Comparison of ENCODE assay signal across 11 mouse cellular contexts in genomic region chr6:115989032-115989431, GRCm38 (mm10). TPM values are rescaled to one million over a fixed set of nuclear protein-coding genes. Genes with fewer than 3 reads are reported as not detected.
DNase-seq lines count a peak whose midpoint lies in the region; ATAC-seq and TF ChIP-seq lines count a peak whose summit lies in the region.
"Had no signal": no experiment of that assay in that cellular context is flagged by ENCODE, and none has a peak within 500 bp of the region (broad histone marks: within the 10 kb centered on the region; RNA-seq: fewer than 3 reads in every experiment).

No protein-coding gene starts in this region.

- 69% methylated on average over 5 of the region's 5 CpGs for WGBS in forebrain, embryonic 13.5 days
- WGBS in forebrain, embryonic 12.5 days: 79% methylated on average over 5 of the region's 5 CpGs
- 78% methylated on average over 5 of the region's 5 CpGs for WGBS in heart, embryonic 15.5 days

- DNase-seq in layer of hippocampus, adult 2 months (ENCODE audit: low spot score in 2 of 2): no peak
- DNase-seq in layer of hippocampus, adult 11-12 months (ENCODE audit: low spot score): no peak
- peak; percentile 61 for DNase-seq in A20 (ENCODE audit: low read depth, low spot score)
- no peak for DNase-seq in right cerebral cortex, postnatal 4 days

- no peaks in the 10 kb centered on the region for H3K36me3 ChIP-seq in forebrain, embryonic 13.5 days (ENCODE audit: poor library complexity, severe bottlenecking)
- no peaks in the 10 kb centered on the region for H3K36me3 ChIP-seq in forebrain, embryonic 12.5 days (replicated peaks)
- no peaks in the 10 kb centered on the region for H3K36me3 ChIP-seq in heart, embryonic 15.5 days

- no peak overlapping the region for H3K27ac ChIP-seq in forebrain, embryonic 13.5 days
- H3K27ac ChIP-seq in forebrain, embryonic 12.5 days: no peak overlapping the region
- 0 out of 2 replicates have a peak overlapping the region, but pooled peaks have one; percentile 8 for H3K27ac ChIP-seq in layer of hippocampus, adult 2 months
- no peak overlapping the region for H3K27ac ChIP-seq in heart, embryonic 15.5 days

- peak overlapping the region; percentile 85; the same call in 1 of the 2 replicates for H3K4me2 ChIP-seq in forebrain, embryonic 13.5 days
- no peak overlapping the region for H3K4me2 ChIP-seq in forebrain, embryonic 12.5 days
- peak overlapping the region; percentile 83 for H3K4me2 ChIP-seq in heart, embryonic 15.5 days

- H3K9ac ChIP-seq in forebrain, embryonic 13.5 days: no peak overlapping the region
- no peak overlapping the region for H3K9ac ChIP-seq in forebrain, embryonic 12.5 days
- H3K9ac ChIP-seq in heart, embryonic 15.5 days: peak overlapping the region; percentile 34

- H3K4me1 ChIP-seq in forebrain, embryonic 13.5 days: peaks cover 56% of the 10 kb centered on the region
- peaks cover 51% of the 10 kb centered on the region for H3K4me1 ChIP-seq in forebrain, embryonic 12.5 days
- peaks cover 68% of the 10 kb centered on the region for H3K4me1 ChIP-seq in heart, embryonic 15.5 days (replicated peaks)

- ATAC-seq in forebrain, embryonic 13.5 days: no peak
- ATAC-seq in forebrain, embryonic 12.5 days (ENCODE audit: low FRiP score): no peak
- no peak for ATAC-seq in heart, embryonic 15.5 days (replicated peaks; ENCODE audit: insufficient number of reproducible peaks, insufficient read depth, low FRiP score, low read depth)
- no peak for ATAC-seq in activated CD4-positive, CD25-positive, alpha-beta regulatory T cell, adult 4 months

- H3K9me3 ChIP-seq in forebrain, embryonic 13.5 days (replicated peaks): no peaks in the 10 kb centered on the region
- no peaks in the 10 kb centered on the region for H3K9me3 ChIP-seq in forebrain, embryonic 12.5 days
- H3K9me3 ChIP-seq in heart, embryonic 15.5 days (replicated peaks): no peaks in the 10 kb centered on the region

- no peak for TF ChIP-seq CTCF in layer of hippocampus, adult 2 months (conservative IDR thresholded peaks at IDR 0.05)

- H3K4me3 ChIP-seq in forebrain, embryonic 13.5 days: no peak overlapping the region
- no peak overlapping the region for H3K4me3 ChIP-seq in forebrain, embryonic 12.5 days (replicated peaks)
- H3K4me3 ChIP-seq in layer of hippocampus, adult 2 months: no peak overlapping the region
- peak overlapping the region; percentile 64 for H3K4me3 ChIP-seq in heart, embryonic 15.5 days

- peaks cover 37% of the 10 kb centered on the region for H3K27me3 ChIP-seq in forebrain, embryonic 13.5 days
- peaks cover 50% of the 10 kb centered on the region for H3K27me3 ChIP-seq in forebrain, embryonic 12.5 days
- H3K27me3 ChIP-seq in heart, embryonic 15.5 days: peaks cover 20% of the 10 kb centered on the region

RNA-seq across cellular contexts. Expression of gene Plxnd1, which starts 5.8 kb away (rescaled TPM):
- polyA plus RNA-seq in forebrain, embryonic 13.5 days (2015; fragmentation: Nextera tagmentation; extraction: Ambion mirVana): 14.3 and 19.7 TPM in 2 replicates
- polyA plus RNA-seq in forebrain, embryonic 12.5 days (2016; fragmentation: Nextera tagmentation; extraction: Ambion mirVana): 18.8 and 19.2 TPM in 2 replicates
- 10 to 100 TPM; 16.6 to 24.4 TPM for total RNA-seq in layer of hippocampus, adult 2 months (2021)
- 38.6 and 53.4 TPM in 2 replicates for polyA plus RNA-seq in heart, embryonic 15.5 days (2015; fragmentation: Nextera tagmentation; extraction: Ambion mirVana)
- polyA plus RNA-seq in activated CD4-positive, CD25-positive, alpha-beta regulatory T cell, adult 4 months (2017; shearing (Covaris generic)): 10 to 100 TPM; 10.6 to 10.8 TPM

RNA-seq across cellular contexts. Expression of gene H1foo, which starts 44.3 kb away (rescaled TPM):
- not detected in 2 replicates for polyA plus RNA-seq in forebrain, embryonic 13.5 days (2015; fragmentation: Nextera tagmentation; extraction: Ambion mirVana)
- not detected in 2 replicates for polyA plus RNA-seq in forebrain, embryonic 12.5 days (2016; fragmentation: Nextera tagmentation; extraction: Ambion mirVana)
- not detected for total RNA-seq in layer of hippocampus, adult 2 months (2021)
- not detected in 2 replicates for polyA plus RNA-seq in heart, embryonic 15.5 days (2015; fragmentation: Nextera tagmentation; extraction: Ambion mirVana)
- under 1 TPM in 1 of 2 experiments, not detected in 1; 0.52 TPM for polyA plus RNA-seq in activated CD4-positive, CD25-positive, alpha-beta regulatory T cell, adult 4 months (2017; shearing (Covaris generic))
- total RNA-seq: adrenal gland, adult 18-20 months; hematopoietic stem cell, adult 5-6 weeks; left cerebral cortex, postnatal 10 days had no signal

RNA-seq across cellular contexts. Expression of gene Rho, which starts 57.5 kb away (rescaled TPM):
- polyA plus RNA-seq in forebrain, embryonic 13.5 days (2015; fragmentation: Nextera tagmentation; extraction: Ambion mirVana): 0.10 and 0.17 TPM in 2 replicates
- 0.43 TPM in 1 of 2 replicates, not detected in the other for polyA plus RNA-seq in forebrain, embryonic 12.5 days (2016; fragmentation: Nextera tagmentation; extraction: Ambion mirVana)
- total RNA-seq in layer of hippocampus, adult 2 months (2021): 1 to 10 TPM in 1 of 2 experiments, under 1 TPM in 1; 0.49 to 1.1 TPM
- polyA plus RNA-seq in heart, embryonic 15.5 days (2015; fragmentation: Nextera tagmentation; extraction: Ambion mirVana): not detected in 2 replicates
- not detected for polyA plus RNA-seq in activated CD4-positive, CD25-positive, alpha-beta regulatory T cell, adult 4 months (2017; shearing (Covaris generic))
